Mouse (Mus musculus) retina, postnatal 1 day (tissue): ENCODE results near the gene Snip1.

Source experiments
- DNase-seq: peaks from one replicate; pipeline ENCODE4 v3.0.0-alpha.2; 2012

Snip1 gene

DNA sequence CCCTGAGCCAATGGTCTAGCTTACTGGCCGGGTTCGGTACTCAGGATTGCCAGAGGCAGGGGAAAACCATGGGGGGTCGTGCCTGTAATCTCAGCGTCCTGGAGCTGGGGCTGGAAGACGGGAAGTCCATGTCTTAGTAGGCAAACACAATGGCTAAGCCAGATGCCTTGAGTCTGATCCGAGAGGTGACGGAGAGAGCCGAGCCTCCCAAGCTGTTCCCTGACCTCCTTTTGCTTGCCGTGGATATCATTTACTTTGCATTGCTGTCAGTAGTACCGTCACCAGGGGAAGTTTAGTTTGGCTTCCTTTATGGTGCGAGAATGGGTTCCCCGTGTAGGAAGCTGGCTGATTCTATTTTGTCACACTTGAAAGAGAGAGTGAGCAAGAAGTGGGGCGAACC is 34.9 kb downstream of the Snip1 start:
- DNase-seq: peak; percentile 49

- DNase-seq: no peak
Measured at GRCm38 (mm10) chr4:125105354-125105753, 38.9 kb downstream of the Snip1 start.

DNA sequence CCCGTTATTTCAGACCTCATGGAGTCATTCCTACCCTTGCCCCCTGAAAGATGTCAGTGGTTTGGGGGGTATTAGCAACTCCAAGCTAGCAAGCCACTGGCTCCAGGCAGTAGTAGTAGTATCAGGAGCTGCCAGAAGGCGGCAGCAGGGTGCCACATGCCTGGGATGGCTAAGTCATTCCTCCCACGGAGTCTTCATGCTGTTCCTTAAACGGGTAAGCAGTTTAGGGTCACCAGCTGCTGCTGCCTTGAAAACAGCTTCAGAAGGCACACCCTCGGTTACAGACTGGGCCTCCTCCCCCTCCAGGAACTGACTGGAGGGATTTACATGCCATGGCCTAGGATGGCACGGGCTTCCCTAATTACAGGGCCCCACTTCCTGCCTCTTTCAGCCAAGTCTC is 48.2 kb downstream of the Snip1 start:
- peak; percentile 84 for DNase-seq

DNA sequence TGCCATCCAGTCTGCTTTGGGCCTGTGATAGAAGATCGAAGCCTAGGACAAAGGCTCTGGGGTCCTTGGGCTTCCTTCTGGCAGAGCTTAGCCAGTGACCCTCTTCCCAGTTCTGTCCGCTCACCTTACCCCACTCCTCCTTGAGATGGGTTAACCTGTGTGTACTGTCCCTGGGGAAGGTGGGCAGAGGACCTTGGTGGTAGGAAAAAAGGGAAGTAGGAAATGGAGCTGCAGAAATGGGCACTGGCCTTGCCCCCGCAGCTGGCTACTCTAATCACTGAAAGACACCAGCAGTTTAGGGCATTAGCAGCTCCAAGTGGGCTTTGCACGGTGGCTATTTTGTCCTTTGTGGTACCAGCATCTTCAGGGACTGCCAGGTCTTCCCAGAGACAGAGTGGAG is 48.6 kb downstream of the Snip1 start:
- DNase-seq: no peak

GRCm38 (mm10) chr4:125115710-125116089 is 49.2 kb downstream of the Snip1 start:
- DNase-seq: no peak

GRCm38 (mm10) chr4:125116090-125116861 is 49.8 kb downstream of the Snip1 start:
- DNase-seq: peak; percentile 37

- no peak for DNase-seq
Measured at GRCm38 (mm10) chr4:125116929-125117328, 50.5 kb downstream of the Snip1 start.

DNA sequence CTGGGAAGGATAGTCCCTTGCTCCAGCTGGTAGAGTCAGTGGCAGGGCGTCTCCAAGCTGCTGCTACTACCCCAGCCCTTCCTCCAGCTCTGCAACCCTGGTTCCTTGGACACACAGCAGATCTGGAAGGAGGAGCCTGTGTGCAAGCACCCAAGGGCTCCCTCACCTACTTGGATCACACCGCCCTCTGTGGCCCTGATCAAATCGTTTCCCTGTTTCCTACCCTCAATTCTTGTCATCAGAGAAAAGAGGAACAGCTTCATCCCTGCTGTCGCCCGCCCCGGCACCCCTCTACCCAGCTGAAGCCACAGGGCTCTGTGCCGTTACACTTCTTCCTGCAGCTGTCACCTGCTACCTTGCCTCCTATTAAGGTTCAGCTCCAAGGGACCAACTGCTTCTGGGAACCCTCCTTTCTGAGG is 51.4 kb downstream of the Snip1 start:
- DNase-seq: no peak

DNA sequence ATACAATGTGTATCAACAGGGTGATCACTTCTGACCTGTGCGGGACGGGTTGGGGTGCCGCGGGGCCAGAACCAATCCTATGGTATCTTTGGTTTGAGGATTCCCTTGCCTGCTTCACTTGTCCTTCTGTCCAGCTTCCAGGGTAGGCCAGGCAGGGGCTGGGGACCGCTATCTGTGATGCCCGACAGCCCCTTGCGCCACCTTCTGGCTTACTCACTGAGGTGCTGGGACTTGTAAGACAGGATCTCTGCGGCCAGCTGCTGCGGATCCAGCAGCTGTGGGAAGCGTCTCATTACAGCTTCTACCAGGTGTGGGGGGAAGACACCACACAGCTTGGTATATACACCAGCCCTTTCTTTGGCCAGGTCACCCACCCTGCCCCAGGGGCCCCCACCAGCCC is 52.6 kb downstream of the Snip1 start:
- peak; percentile 63 for DNase-seq

DNA sequence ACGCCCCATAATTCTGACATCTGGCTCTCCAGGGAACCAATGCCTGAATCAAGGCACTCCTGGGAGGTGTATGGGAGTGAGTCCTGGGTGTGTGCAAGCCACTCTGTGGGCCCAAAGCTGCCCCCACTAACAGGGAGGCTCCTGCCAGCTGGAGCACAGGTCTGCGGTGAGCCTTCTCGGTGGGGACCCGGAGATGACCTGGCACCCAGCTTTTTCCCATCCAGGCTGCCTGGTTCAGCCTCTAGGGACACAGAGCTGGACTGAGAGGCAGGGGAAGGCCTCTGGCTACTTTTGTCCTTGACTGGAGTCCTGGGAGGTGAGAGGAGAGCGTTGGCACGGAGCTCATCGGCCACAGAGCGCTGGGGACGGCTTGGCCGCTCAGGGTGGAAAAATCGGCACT is 53.2 kb downstream of the Snip1 start:
- no peak for DNase-seq

DNA sequence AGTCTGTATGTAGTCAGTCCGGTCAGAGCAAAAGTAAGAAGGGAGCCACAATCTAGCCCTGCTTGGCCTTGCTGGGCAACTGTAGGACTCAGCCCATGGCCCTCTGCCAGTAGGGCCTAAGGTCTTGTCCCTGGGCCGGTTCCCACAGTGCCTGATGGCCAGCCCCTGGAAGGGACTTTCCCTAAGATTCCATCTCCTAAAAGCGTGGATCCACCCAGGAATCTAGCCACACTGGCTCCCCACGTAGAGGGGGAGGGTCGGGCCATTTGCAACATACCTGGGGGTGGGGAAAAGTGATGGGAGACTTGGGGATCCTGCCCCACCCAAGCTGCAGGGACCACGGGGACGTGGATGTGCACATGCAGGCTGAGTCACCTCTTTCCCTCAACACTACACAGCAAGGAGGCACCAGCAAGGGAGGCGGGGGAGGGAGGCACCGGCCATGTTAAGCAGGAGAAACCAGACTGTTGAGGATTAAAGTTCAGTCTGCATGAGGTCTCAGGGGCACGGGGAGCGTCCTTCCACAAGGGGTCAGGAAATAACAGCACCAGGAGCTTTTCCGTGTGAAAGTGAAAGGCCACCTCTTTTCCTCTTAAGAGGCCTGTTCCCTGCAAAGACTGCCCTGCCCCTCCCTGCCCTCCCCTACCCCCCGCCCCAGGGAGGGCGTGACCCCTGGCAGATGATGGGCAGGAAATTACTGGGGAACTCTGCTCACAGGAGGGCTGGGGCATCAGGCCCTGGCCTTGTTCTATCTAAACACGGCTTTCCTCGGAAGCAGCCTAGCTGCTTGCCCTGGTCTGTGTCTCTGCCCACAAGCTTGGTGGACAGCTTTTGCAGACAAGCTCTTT is 56.2 kb downstream of the Snip1 start:
- peak; percentile 49 for DNase-seq

DNA sequence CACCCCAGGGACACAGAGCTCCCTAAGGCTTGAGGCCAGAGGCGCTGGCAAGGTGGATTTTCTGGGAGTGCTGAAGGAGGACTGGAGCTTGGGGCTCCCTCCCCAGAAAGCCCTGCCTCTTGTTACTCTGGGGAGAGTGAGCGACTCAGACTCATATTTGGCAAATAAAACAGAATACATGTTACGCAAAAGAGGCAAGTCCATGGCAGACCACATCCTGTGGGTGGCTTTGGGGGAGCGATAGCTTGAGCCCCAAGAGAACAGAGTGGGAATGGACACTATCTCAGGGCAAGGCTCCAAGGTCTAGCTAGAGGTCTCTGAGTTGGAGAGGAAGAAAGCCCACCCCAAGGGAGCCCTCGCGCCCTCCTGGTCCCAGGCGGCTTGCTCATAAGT is 56.8 kb downstream of the Snip1 start:
- DNase-seq: no peak
